Mouse (Mus musculus) ES-Bruce4 (cell line): Measurements from ENCODE around the gene Acbd6.

ENCODE experiments used
- CTCF ChIP-seq: IDR thresholded peaks from one replicate; pipeline ENCODE4 v1.8.1; 2011; ENCODE audit warnings: low read depth, low read length
- EP300 ChIP-seq: IDR thresholded peaks from 2 replicates; pipeline ENCODE4 v1.6.1; 2011; ENCODE audit warnings: low read depth, low read length; ENCODE audit not compliant: insufficient read depth
- POLR2A ChIP-seq: IDR thresholded peaks from one replicate; pipeline ENCODE4 v1.8.1; 2011; ENCODE audit warnings: low read length; ENCODE audit not compliant: insufficient read depth

DNA sequence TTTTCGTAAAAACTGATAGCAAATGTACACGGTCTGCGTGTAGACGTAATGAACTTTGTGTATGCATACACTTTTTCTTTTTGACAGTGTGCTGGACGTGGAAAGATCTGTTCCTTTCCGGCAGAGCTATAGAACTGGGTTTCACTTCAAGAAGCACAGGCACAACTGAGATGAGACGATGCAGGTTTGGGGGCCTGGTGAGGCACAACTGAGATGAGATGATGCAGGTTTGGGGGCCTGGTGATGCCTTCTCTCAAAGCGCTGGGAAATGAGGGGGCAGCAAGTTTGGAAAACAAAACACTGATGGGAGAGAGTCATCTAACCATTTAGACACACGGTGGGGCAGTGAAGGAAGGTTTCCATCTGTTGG is 293 bp upstream of the Acbd6 start:
- no peak for TF ChIP-seq EP300
- no peak for TF ChIP-seq CTCF
- no peak for TF ChIP-seq POLR2A
